Mouse (Mus musculus) liver, embryonic 12.5 days (tissue): ENCODE data around the gene Ap1m2. TPM values are rescaled to one million over a fixed set of nuclear protein-coding genes. Genes with fewer than 3 reads are reported as not detected.
"Not testable (repeated sequence)": the region's sequence is repeated elsewhere in the genome, so short reads cannot be mapped to it uniquely, and the experiment has no call there.

ENCODE experiments used
- ATAC-seq: fragments of 200-750 bp; cut with Nextera tagmentation; 2 replicates; pipeline ENCODE4 v1.8.0; 2017; ENCODE audit warnings: moderate number of reproducible peaks, mild to moderate bottlenecking, moderate library complexity
- H3K27ac ChIP-seq: fragments of 300-500 bp; sonication (generic); 2 replicates; pipeline ENCODE4 v1.5.1; 2016; ENCODE audit warnings: mild to moderate bottlenecking
- H3K27me3 ChIP-seq: fragments of 300-500 bp; sonication (generic); replicated peaks from 2 replicates; pipeline ENCODE4 v1.6.1; 2016; ENCODE audit warnings: mild to moderate bottlenecking, moderate library complexity
- H3K36me3 ChIP-seq: fragments of 300-500 bp; sonication (generic); 2 replicates; pipeline ENCODE4 v1.6.1; 2016; ENCODE audit warnings: mild to moderate bottlenecking, moderate library complexity
- H3K4me1 ChIP-seq: fragments of 300-500 bp; sonication (generic); 2 replicates; pipeline ENCODE4 v1.6.1; 2016
- H3K4me2 ChIP-seq: fragments of 300-500 bp; sonication (generic); 2 replicates; pipeline ENCODE4 v1.6.1; 2016; ENCODE audit warnings: mild to moderate bottlenecking, moderate library complexity
- H3K4me3 ChIP-seq: fragments of 300-500 bp; sonication (generic); 2 replicates; pipeline ENCODE4 v1.5.1; 2016; ENCODE audit warnings: mild to moderate bottlenecking, moderate library complexity
- H3K9ac ChIP-seq: fragments of 300-500 bp; sonication (generic); 2 replicates; pipeline ENCODE4 v1.6.1; 2016; ENCODE audit warnings: mild to moderate bottlenecking, moderate library complexity
- H3K9me3 ChIP-seq: fragments of 300-500 bp; sonication (generic); replicated peaks from 2 replicates; pipeline ENCODE4 v1.6.1; 2016; ENCODE audit warnings: mild to moderate bottlenecking, moderate library complexity
- WGBS: fragments of 180-500 bp; shearing (Covaris S2); methylation state at CpG from one replicate; pipeline ENCODE4 v1.1.7; 2016; ENCODE audit not compliant: insufficient replicate concordance; 5-methylcytosine and 5-hydroxymethylcytosine counted together
- polyA plus RNA-seq: library from polyadenylated mRNA; unstranded; fragments of >200 nt; fragmentation: Nextera tagmentation; extraction: Ambion mirVana; gene quantifications from 2 replicates; pipeline ENCODE4 v1.2.1, GENCODE M21; 2016

Ap1m2 gene
- polyA plus RNA-seq, 1 experiment from 2014 or later, result 0.25 TPM

GRCm38 (mm10) chr9:21311695-21312094, 442 bp downstream of the Ap1m2 start:
- Histone ChIP-seq H3K27me3 (peaks cover 19% of the 10 kb centered on the region), H3K4me3 (no peak overlapping the region), H3K36me3 (no peaks in the 10 kb centered on the region), H3K9me3 (no peaks in the 10 kb centered on the region), H3K27ac (no peak overlapping the region), H3K9ac (0 out of 2 replicates have a peak overlapping the region, but pooled peaks have one; percentile 3), H3K4me2 (peak overlapping the region; percentile 29; the same call in 1 of the 2 replicates), H3K4me1 (peaks cover 53% of the 10 kb centered on the region)
- no peak for ATAC-seq
- WGBS, result 56% methylated on average over 7 of the region's 7 CpGs

GRCm38 (mm10) chr9:21309150-21309741, 2.9 kb downstream of the Ap1m2 start:
- peaks cover 19% of the 10 kb centered on the region for H3K27me3 ChIP-seq
- H3K27ac ChIP-seq, result no peak overlapping the region
- 54% methylated on average over 15 of the region's 15 CpGs for WGBS
- peak; percentile 22; the same call in 1 of the 2 replicates for ATAC-seq
- no peak overlapping the region for H3K4me3 ChIP-seq
- H3K9me3 ChIP-seq, result no peaks in the 10 kb centered on the region
- H3K4me1 ChIP-seq, result peaks cover 33% of the 10 kb centered on the region
- peak overlapping the region; percentile 22; the same call in 1 of the 2 replicates for H3K4me2 ChIP-seq
- no peaks in the 10 kb centered on the region for H3K36me3 ChIP-seq
- no peak overlapping the region for H3K9ac ChIP-seq

GRCm38 (mm10) chr9:21305065-21305464, 7.1 kb downstream of the Ap1m2 start:
- no peak overlapping the region for H3K27ac ChIP-seq
- H3K9me3 ChIP-seq, result no peaks in the 10 kb centered on the region
- no peaks in the 10 kb centered on the region for H3K36me3 ChIP-seq
- peaks cover 9% of the 10 kb centered on the region; the same call in 1 of the 2 replicates for H3K4me1 ChIP-seq
- no peak for ATAC-seq
- H3K4me2 ChIP-seq, result no peak overlapping the region
- 69% methylated on average over 7 of the region's 7 CpGs for WGBS
- H3K4me3 ChIP-seq, result no peak overlapping the region
- H3K27me3 ChIP-seq, result no peaks in the 10 kb centered on the region
- no peak overlapping the region for H3K9ac ChIP-seq

GRCm38 (mm10) chr9:21299014-21299413, 13.1 kb downstream of the Ap1m2 start:
- no peaks in the 10 kb centered on the region for H3K4me1 ChIP-seq
- no peak overlapping the region for H3K4me3 ChIP-seq
- no peak overlapping the region for H3K9ac ChIP-seq
- ATAC-seq, result no peak
- no peak overlapping the region for H3K4me2 ChIP-seq
- no peaks in the 10 kb centered on the region for H3K27me3 ChIP-seq
- H3K36me3 ChIP-seq, result no peaks in the 10 kb centered on the region
- 77% methylated on average over 10 of the region's 10 CpGs for WGBS
- H3K9me3 ChIP-seq, result no peaks in the 10 kb centered on the region
- H3K27ac ChIP-seq, result no peak overlapping the region

GRCm38 (mm10) chr9:21292271-21292670, 19.9 kb downstream of the Ap1m2 start:
- H3K9ac ChIP-seq, result peak overlapping the region; percentile 82

GRCm38 (mm10) chr9:21291868-21292267, 20.3 kb downstream of the Ap1m2 start:
- WGBS, result 11% methylated on average over 7 of the region's 7 CpGs
- Histone ChIP-seq H3K9ac (peak overlapping the region; percentile 82), H3K4me3 (peak overlapping the region; percentile 83), H3K4me2 (peak overlapping the region; percentile 83), H3K36me3 (peaks cover 14% of the 10 kb centered on the region), H3K4me1 (peaks cover 38% of the 10 kb centered on the region), H3K27ac (peak overlapping the region; percentile 96)
- not testable (repeated sequence) for H3K9me3 ChIP-seq, H3K27me3 ChIP-seq, ATAC-seq

More at GRCm38 (mm10) chr9:21292271-21292670, 19.9 kb downstream of the Ap1m2 start:
- no peaks in the 10 kb centered on the region for H3K9me3 ChIP-seq
- peaks cover 34% of the 10 kb centered on the region for H3K4me1 ChIP-seq
- H3K4me2 ChIP-seq, result peak overlapping the region; percentile 83
- no peaks in the 10 kb centered on the region for H3K27me3 ChIP-seq
- peaks cover 14% of the 10 kb centered on the region for H3K36me3 ChIP-seq
- no peak for ATAC-seq
- WGBS, result 63% methylated on average over 3 of the region's 3 CpGs
- H3K27ac ChIP-seq, result peak overlapping the region; percentile 96
- peak overlapping the region; percentile 83 for H3K4me3 ChIP-seq

GRCm38 (mm10) chr9:21291022-21291787, 20.9 kb downstream of the Ap1m2 start, which contains the start of gene Cdkn2d:
Gene Cdkn2d (minus strand): TSS chr9:21291407.
- peak within 1 kb of the TSS; percentile 83 for H3K4me3 ChIP-seq
- H3K9me3 ChIP-seq, result no peaks in the 10 kb centered on the region
- under 1% methylated on average over 51 of the region's 51 CpGs for WGBS
- peak within 1 kb of the TSS; percentile 91 for H3K9ac ChIP-seq
- H3K27ac ChIP-seq, result peak within 1 kb of the TSS; percentile 96
- H3K4me1 ChIP-seq, result peaks cover 45% of the 10 kb centered on the region
- ATAC-seq, result peak; percentile 90
- peak within 1 kb of the TSS; percentile 83 for H3K4me2 ChIP-seq
- no peaks in the 10 kb centered on the region for H3K27me3 ChIP-seq
- H3K36me3 ChIP-seq, result peaks cover 19% of the 10 kb centered on the region

- Histone ChIP-seq H3K36me3 (peaks cover 24% of the 10 kb centered on the region), H3K4me1 (peaks cover 49% of the 10 kb centered on the region), H3K27ac (peak overlapping the region; percentile 96), H3K4me2 (peak overlapping the region; percentile 83), H3K9me3 (no peaks in the 10 kb centered on the region), H3K27me3 (no peaks in the 10 kb centered on the region), H3K9ac (peak overlapping the region; percentile 91), H3K4me3 (peak overlapping the region; percentile 83)
- under 1% methylated on average over 20 of the region's 20 CpGs for WGBS
- ATAC-seq, result peak; percentile 3
Observed at GRCm38 (mm10) chr9:21290589-21290988, 21.5 kb downstream of the Ap1m2 start.

GRCm38 (mm10) chr9:21289337-21289671, 22.8 kb downstream of the Ap1m2 start:
- peak overlapping the region; percentile 91 for H3K9ac ChIP-seq
- WGBS, result 61% methylated on average over 2 of the region's 2 CpGs
- H3K27me3 ChIP-seq, result no peaks in the 10 kb centered on the region
- peak overlapping the region; percentile 83 for H3K4me3 ChIP-seq
- peak overlapping the region; percentile 83 for H3K4me2 ChIP-seq
- peaks cover 37% of the 10 kb centered on the region for H3K36me3 ChIP-seq
- ATAC-seq, result no peak
- H3K27ac ChIP-seq, result peak overlapping the region; percentile 96
- H3K9me3 ChIP-seq, result no peaks in the 10 kb centered on the region
- H3K4me1 ChIP-seq, result peaks cover 61% of the 10 kb centered on the region

GRCm38 (mm10) chr9:21288404-21289336, 23.5 kb downstream of the Ap1m2 start:
- peak overlapping the region; percentile 83 for H3K4me3 ChIP-seq
- 44% methylated on average over 13 of the region's 13 CpGs for WGBS
- no peaks in the 10 kb centered on the region for H3K27me3 ChIP-seq
- H3K4me2 ChIP-seq, result peak overlapping the region; percentile 83
- peak overlapping the region; percentile 91 for H3K9ac ChIP-seq
- H3K36me3 ChIP-seq, result peaks cover 43% of the 10 kb centered on the region
- H3K9me3 ChIP-seq, result no peaks in the 10 kb centered on the region
- peaks cover 65% of the 10 kb centered on the region for H3K4me1 ChIP-seq
- peak overlapping the region; percentile 96 for H3K27ac ChIP-seq
- no peak for ATAC-seq

- Histone ChIP-seq H3K4me1 (peaks cover 64% of the 10 kb centered on the region), H3K27me3 (no peaks in the 10 kb centered on the region), H3K36me3 (peaks cover 50% of the 10 kb centered on the region), H3K9ac (peak within 1 kb of the TSS; percentile 91), H3K27ac (peak within 1 kb of the TSS; percentile 96), H3K4me3 (peak within 1 kb of the TSS; percentile 83), H3K4me2 (peak within 1 kb of the TSS; percentile 83), H3K9me3 (no peaks in the 10 kb centered on the region)
- ATAC-seq, result peak; percentile 76
- under 1% methylated on average over 59 of the region's 59 CpGs for WGBS
Observed at GRCm38 (mm10) chr9:21287571-21288402, 24.4 kb downstream of the Ap1m2 start, which contains the start of gene Kri1. Gene Kri1 (minus strand): TSS chr9:21287969.
